Mouse (Mus musculus): ENCODE data around the gene Angptl2. TPM values are rescaled to one million over a fixed set of nuclear protein-coding genes. Genes with fewer than 3 reads are reported as not detected.
A peak's percentile ranks its signal among the peaks of the same experiment; 100 is the strongest.

The Angptl2 gene
- total and polyA plus RNA-seq, 3 experiments = 0.04 to 0.21 TPM; not detected in 1

- no peak for TF ChIP-seq MXI1 (IDR thresholded peaks at IDR 0.05; ENCODE audit: low read depth, low read length)
- TF ChIP-seq ELF1 (IDR thresholded peaks at IDR 0.05; ENCODE audit: low read depth, low read length) = no peak
- no peak for TF ChIP-seq EP300 (IDR thresholded peaks at IDR 0.05; ENCODE audit: low read length)
- H3K27me3 ChIP-seq (replicated peaks) = no peaks in the 10 kb centered on the region
- H3K9me3 ChIP-seq (replicated peaks; ENCODE audit: low read length) = no peaks in the 10 kb centered on the region
- H3K4me3 ChIP-seq (replicated peaks in 1 of 3; ENCODE audit: low read depth in 2 of 3, low read length in 2 of 3, poor library complexity in 1 of 3) = no peak overlapping the region
- no peak for DNase-seq (ENCODE audit: extremely low read depth)
- H3K79me2 ChIP-seq (replicated peaks; ENCODE audit: control insufficient read depth, extremely low read depth, insufficient read depth, poor library complexity, severe bottlenecking) = no peaks in the 10 kb centered on the region
- no peak overlapping the region for H3K4me2 ChIP-seq (ENCODE audit: insufficient read depth, low read depth, poor library complexity, severe bottlenecking)
- in situ Hi-C loops (cut with MboI; ENCODE audit: low pct_ligation_motif_present, low pct_unique_long_range_greater_than_20kb, low sequenced_read_pairs) = no loop called here
- no peak overlapping the region for H3K27ac ChIP-seq (ENCODE audit: insufficient read depth, low read depth)
- dilution Hi-C loops (cut with MboI; ENCODE audit: extremely low pct_ligation_motif_present, extremely low pct_unique_long_range_greater_than_20kb, low sequenced_read_pairs) = no loop called here
- H3K4me1 ChIP-seq (ENCODE audit: control insufficient read depth in 1 of 2, insufficient read depth in 2 of 2) = peaks cover 3 to 14% of the 10 kb centered on the region in 2 experiments
- H3K36me3 ChIP-seq (replicated peaks in 1 of 2; ENCODE audit: control insufficient read depth in 1 of 2, insufficient read depth in 1 of 2, low read length in 1 of 2) = no peaks in the 10 kb centered on the region
- no peak overlapping the region for H3K9ac ChIP-seq (ENCODE audit: insufficient read depth, low read depth)
Measured at GRCm38 (mm10) chr2:33184641-33185040, 31.2 kb upstream of the Angptl2 start.

- DNase-seq (ENCODE audit: extremely low read depth) = no peak
- Histone ChIP-seq H3K27ac (ENCODE audit: insufficient read depth, low read depth) (no peak overlapping the region), H3K79me2 (replicated peaks; ENCODE audit: control insufficient read depth, extremely low read depth, insufficient read depth, poor library complexity, severe bottlenecking) (no peaks in the 10 kb centered on the region), H3K4me3 (replicated peaks in 1 of 3; ENCODE audit: low read depth in 2 of 3, low read length in 2 of 3, poor library complexity in 1 of 3) (no peak overlapping the region), H3K36me3 (replicated peaks in 1 of 2; ENCODE audit: control insufficient read depth in 1 of 2, insufficient read depth in 1 of 2, low read length in 1 of 2) (no peaks in the 10 kb centered on the region), H3K4me1 (ENCODE audit: control insufficient read depth in 1 of 2, insufficient read depth in 2 of 2) (peaks cover 0 to 11% of the 10 kb centered on the region in 2 experiments; a peak in 3 of 4 replicates), H3K4me2 (ENCODE audit: insufficient read depth, low read depth, poor library complexity, severe bottlenecking) (no peak overlapping the region), H3K27me3 (replicated peaks) (no peaks in the 10 kb centered on the region), H3K9me3 (replicated peaks; ENCODE audit: low read length) (no peaks in the 10 kb centered on the region), H3K9ac (ENCODE audit: insufficient read depth, low read depth) (no peak overlapping the region)
- no peak for TF ChIP-seq POLR2AphosphoS2 (IDR thresholded peaks at IDR 0.05; ENCODE audit: low read depth, low read length)
- peak; percentile 25 to 58; a peak in 2 of 4 replicates for TF ChIP-seq CTCF (conservative IDR thresholded peaks at IDR 0.05 in 1 of 2, IDR thresholded peaks at IDR 0.05 in 1 of 2; ENCODE audit: low read depth in 2 of 2, low read length in 2 of 2)
- peak; percentile 28 for TF ChIP-seq RAD21 (IDR thresholded peaks at IDR 0.05; ENCODE audit: low read depth, low read length)
- TF ChIP-seq MAZ (IDR thresholded peaks at IDR 0.05; ENCODE audit: low read depth, low read length) = no peak
- peak; percentile 59 for TF ChIP-seq SMC3 (IDR thresholded peaks at IDR 0.05; ENCODE audit: low read depth, low read length)
- dilution Hi-C loops (cut with MboI; ENCODE audit: extremely low pct_ligation_motif_present, extremely low pct_unique_long_range_greater_than_20kb, low sequenced_read_pairs) = no loop called here
- in situ Hi-C loops (cut with MboI; ENCODE audit: low pct_ligation_motif_present, low pct_unique_long_range_greater_than_20kb, low sequenced_read_pairs) = no loop called here
Measured at GRCm38 (mm10) chr2:33185258-33185657, 30.6 kb upstream of the Angptl2 start.

GRCm38 (mm10) chr2:33186505-33186904, 29.4 kb upstream of the Angptl2 start:
- in situ Hi-C loops (cut with MboI; ENCODE audit: low pct_ligation_motif_present, low pct_unique_long_range_greater_than_20kb, low sequenced_read_pairs) = no loop called here
- Histone ChIP-seq H3K4me3 (replicated peaks in 1 of 3; ENCODE audit: low read depth in 2 of 3, low read length in 2 of 3, poor library complexity in 1 of 3) (no peak overlapping the region), H3K4me1 (ENCODE audit: control insufficient read depth in 1 of 2, insufficient read depth in 2 of 2) (peaks cover 0 to 9% of the 10 kb centered on the region in 2 experiments; a peak in 2 of 4 replicates), H3K9ac (ENCODE audit: insufficient read depth, low read depth) (no peak overlapping the region), H3K27ac (ENCODE audit: insufficient read depth, low read depth) (no peak overlapping the region), H3K27me3 (replicated peaks) (no peaks in the 10 kb centered on the region), H3K4me2 (ENCODE audit: insufficient read depth, low read depth, poor library complexity, severe bottlenecking) (no peak overlapping the region), H3K79me2 (replicated peaks; ENCODE audit: control insufficient read depth, extremely low read depth, insufficient read depth, poor library complexity, severe bottlenecking) (no peaks in the 10 kb centered on the region), H3K36me3 (replicated peaks in 1 of 2; ENCODE audit: control insufficient read depth in 1 of 2, insufficient read depth in 1 of 2, low read length in 1 of 2) (no peaks in the 10 kb centered on the region), H3K9me3 (replicated peaks; ENCODE audit: low read length) (no peaks in the 10 kb centered on the region)
- DNase-seq (ENCODE audit: extremely low read depth) = no peak
- no peak for TF ChIP-seq CHD2 (IDR thresholded peaks at IDR 0.05; ENCODE audit: low read length)
- no peak for TF ChIP-seq CTCF (conservative IDR thresholded peaks at IDR 0.05 in 1 of 2, IDR thresholded peaks at IDR 0.05 in 1 of 2; ENCODE audit: low read depth in 2 of 2, low read length in 2 of 2)
- TF ChIP-seq JUND (conservative IDR thresholded peaks at IDR 0.05; ENCODE audit: low read depth, low read length) = no peak
- no peak for TF ChIP-seq MAX (IDR thresholded peaks at IDR 0.05; ENCODE audit: low read length)
- TF ChIP-seq JUN (IDR thresholded peaks at IDR 0.05; ENCODE audit: insufficient read depth, low read depth, low read length) = no peak
- no peak for TF ChIP-seq ELF1 (IDR thresholded peaks at IDR 0.05; ENCODE audit: low read depth, low read length)
- no peak for TF ChIP-seq MXI1 (IDR thresholded peaks at IDR 0.05; ENCODE audit: low read depth, low read length)
- TF ChIP-seq PAX5 (IDR thresholded peaks at IDR 0.05; ENCODE audit: low read length) = no peak
- no peak for TF ChIP-seq ZC3H11A (IDR thresholded peaks at IDR 0.05; ENCODE audit: low read depth, low read length)
- no peak for TF ChIP-seq CHD1 (IDR thresholded peaks at IDR 0.05; ENCODE audit: low read depth, low read length)
- TF ChIP-seq ZKSCAN1 (IDR thresholded peaks at IDR 0.05; ENCODE audit: borderline replicate concordance, low read depth, low read length) = no peak
- no peak for TF ChIP-seq RAD21 (IDR thresholded peaks at IDR 0.05; ENCODE audit: low read depth, low read length)
- no peak for TF ChIP-seq MAFK (IDR thresholded peaks at IDR 0.05; ENCODE audit: insufficient replicate concordance, low read length)
- no peak for TF ChIP-seq UBTF (IDR thresholded peaks at IDR 0.05; ENCODE audit: low read depth, low read length)
- dilution Hi-C loops (cut with MboI; ENCODE audit: extremely low pct_ligation_motif_present, extremely low pct_unique_long_range_greater_than_20kb, low sequenced_read_pairs) = no loop called here
